Mouse (Mus musculus): Measurements from ENCODE around the gene Mettl9.

The Mettl9 gene

GRCm38 (mm10) chr7:121090748-121091147 lies 56.5 kb downstream of the Mettl9 start:
- Histone ChIP-seq H3K9me3 (ENCODE audit: low read length) (no peaks in the 10 kb centered on the region), H3K4me1 (replicated peaks; ENCODE audit: low read depth, low read length) (peaks cover 3% of the 10 kb centered on the region), H3K27me3 (ENCODE audit: insufficient read depth, low read length) (peaks cover 3% of the 10 kb centered on the region; the same call in 1 of the 2 replicates), H3K36me3 (ENCODE audit: insufficient read depth, low read length) (no peaks in the 10 kb centered on the region), H3K4me3 (replicated peaks; ENCODE audit: low read length) (no peak overlapping the region)
- no peak for TF ChIP-seq NANOG (IDR thresholded peaks at IDR 0.05; ENCODE audit: borderline replicate concordance, low read length)
- no peak for TF ChIP-seq CTCF (conservative IDR thresholded peaks at IDR 0.05; ENCODE audit: low read length)
- no peak for TF ChIP-seq POU5F1 (IDR thresholded peaks at IDR 0.05; ENCODE audit: borderline replicate concordance, low read length)

- H3K4me3 ChIP-seq (replicated peaks; ENCODE audit: low read length) = no peak overlapping the region
- TF ChIP-seq NANOG (IDR thresholded peaks at IDR 0.05; ENCODE audit: borderline replicate concordance, low read length) = no peak
- no peaks in the 10 kb centered on the region for H3K36me3 ChIP-seq (ENCODE audit: insufficient read depth, low read length)
- H3K4me1 ChIP-seq (replicated peaks; ENCODE audit: low read depth, low read length) = peaks cover 3% of the 10 kb centered on the region
- peaks cover 3% of the 10 kb centered on the region; the same call in 1 of the 2 replicates for H3K27me3 ChIP-seq (ENCODE audit: insufficient read depth, low read length)
- no peaks in the 10 kb centered on the region for H3K9me3 ChIP-seq (ENCODE audit: low read length)
Measured at GRCm38 (mm10) chr7:121093026-121093425, 58.8 kb downstream of the Mettl9 start.

GRCm38 (mm10) chr7:121098614-121099389 lies 64.6 kb downstream of the Mettl9 start:
- Histone ChIP-seq H3K36me3 (ENCODE audit: insufficient read depth, low read length) (no peaks in the 10 kb centered on the region), H3K9me3 (ENCODE audit: low read length) (no peaks in the 10 kb centered on the region), H3K4me3 (replicated peaks; ENCODE audit: low read length) (no peak overlapping the region), H3K4me1 (replicated peaks; ENCODE audit: low read depth, low read length) (no peaks in the 10 kb centered on the region), H3K27me3 (ENCODE audit: insufficient read depth, low read length) (peaks cover 9% of the 10 kb centered on the region; the same call in 1 of the 2 replicates)
- no peak for TF ChIP-seq NANOG (IDR thresholded peaks at IDR 0.05; ENCODE audit: borderline replicate concordance, low read length)
- no peak for TF ChIP-seq CTCF (conservative IDR thresholded peaks at IDR 0.05; ENCODE audit: low read length)
- no peak for TF ChIP-seq POU5F1 (IDR thresholded peaks at IDR 0.05; ENCODE audit: borderline replicate concordance, low read length)

GRCm38 (mm10) chr7:121107851-121108250 lies 73.6 kb downstream of the Mettl9 start:
- H3K27me3 ChIP-seq (ENCODE audit: insufficient read depth, low read length) = 0 out of 2 replicates have a peak, but pooled peaks cover under 1% of the 10 kb centered on the region
- no peaks in the 10 kb centered on the region for H3K4me1 ChIP-seq (replicated peaks; ENCODE audit: low read depth, low read length)
- no peaks in the 10 kb centered on the region for H3K9me3 ChIP-seq (ENCODE audit: low read length)
- H3K36me3 ChIP-seq (ENCODE audit: insufficient read depth, low read length) = no peaks in the 10 kb centered on the region
- TF ChIP-seq POU5F1 (IDR thresholded peaks at IDR 0.05; ENCODE audit: borderline replicate concordance, low read length) (no peak), CTCF (conservative IDR thresholded peaks at IDR 0.05; ENCODE audit: low read length) (no peak), NANOG (IDR thresholded peaks at IDR 0.05; ENCODE audit: borderline replicate concordance, low read length) (no peak)
- H3K4me3 ChIP-seq (replicated peaks; ENCODE audit: low read length) = no peak overlapping the region

GRCm38 (mm10) chr7:121111321-121111720 lies 77.1 kb downstream of the Mettl9 start:
- H3K36me3 ChIP-seq (ENCODE audit: insufficient read depth, low read length) = no peaks in the 10 kb centered on the region
- H3K4me1 ChIP-seq (replicated peaks; ENCODE audit: low read depth, low read length) = no peaks in the 10 kb centered on the region
- no peak overlapping the region for H3K4me3 ChIP-seq (replicated peaks; ENCODE audit: low read length)
- H3K9me3 ChIP-seq (ENCODE audit: low read length) = no peaks in the 10 kb centered on the region
- TF ChIP-seq CTCF (conservative IDR thresholded peaks at IDR 0.05; ENCODE audit: low read length) (no peak), POU5F1 (IDR thresholded peaks at IDR 0.05; ENCODE audit: borderline replicate concordance, low read length) (no peak), NANOG (IDR thresholded peaks at IDR 0.05; ENCODE audit: borderline replicate concordance, low read length) (no peak)
- no peaks in the 10 kb centered on the region for H3K27me3 ChIP-seq (ENCODE audit: insufficient read depth, low read length)

- no peaks in the 10 kb centered on the region for H3K4me1 ChIP-seq (replicated peaks; ENCODE audit: low read depth, low read length)
- H3K27me3 ChIP-seq (ENCODE audit: insufficient read depth, low read length) = no peaks in the 10 kb centered on the region
- TF ChIP-seq CTCF (conservative IDR thresholded peaks at IDR 0.05; ENCODE audit: low read length) (no peak), NANOG (IDR thresholded peaks at IDR 0.05; ENCODE audit: borderline replicate concordance, low read length) (no peak), POU5F1 (IDR thresholded peaks at IDR 0.05; ENCODE audit: borderline replicate concordance, low read length) (no peak)
- no peak overlapping the region for H3K4me3 ChIP-seq (replicated peaks; ENCODE audit: low read length)
- no peaks in the 10 kb centered on the region for H3K9me3 ChIP-seq (ENCODE audit: low read length)
- no peaks in the 10 kb centered on the region for H3K36me3 ChIP-seq (ENCODE audit: insufficient read depth, low read length)
Measured at GRCm38 (mm10) chr7:121111762-121112161, 77.5 kb downstream of the Mettl9 start.

- Histone ChIP-seq H3K9me3 (ENCODE audit: low read length) (peaks cover 7% of the 10 kb centered on the region), H3K36me3 (ENCODE audit: insufficient read depth, low read length) (no peaks in the 10 kb centered on the region), H3K4me1 (replicated peaks; ENCODE audit: low read depth, low read length) (no peaks in the 10 kb centered on the region), H3K27me3 (ENCODE audit: insufficient read depth, low read length) (no peaks in the 10 kb centered on the region), H3K4me3 (replicated peaks; ENCODE audit: low read length) (no peak overlapping the region)
- TF ChIP-seq CTCF (conservative IDR thresholded peaks at IDR 0.05; ENCODE audit: low read length) (peak; percentile 68), POU5F1 (IDR thresholded peaks at IDR 0.05; ENCODE audit: borderline replicate concordance, low read length) (no peak), NANOG (IDR thresholded peaks at IDR 0.05; ENCODE audit: borderline replicate concordance, low read length) (no peak)
Measured at GRCm38 (mm10) chr7:121120143-121120818, 86.0 kb downstream of the Mettl9 start.

Measured in E14TG2a.4 (cell line).